Mouse (Mus musculus) heart, postnatal 0 days (tissue): ENCODE results near the gene Lin7b.

Experiments
- CTCF ChIP-seq: IDR thresholded peaks from 2 replicates; pipeline ENCODE4 v1.5.1; 2016; ENCODE audit warnings: antibody characterized with exemption, control low read depth, low read depth
- EP300 ChIP-seq: IDR thresholded peaks from 2 replicates; pipeline ENCODE4 v1.6.1; 2016; ENCODE audit warnings: antibody characterized with exemption, low read depth

DNA sequence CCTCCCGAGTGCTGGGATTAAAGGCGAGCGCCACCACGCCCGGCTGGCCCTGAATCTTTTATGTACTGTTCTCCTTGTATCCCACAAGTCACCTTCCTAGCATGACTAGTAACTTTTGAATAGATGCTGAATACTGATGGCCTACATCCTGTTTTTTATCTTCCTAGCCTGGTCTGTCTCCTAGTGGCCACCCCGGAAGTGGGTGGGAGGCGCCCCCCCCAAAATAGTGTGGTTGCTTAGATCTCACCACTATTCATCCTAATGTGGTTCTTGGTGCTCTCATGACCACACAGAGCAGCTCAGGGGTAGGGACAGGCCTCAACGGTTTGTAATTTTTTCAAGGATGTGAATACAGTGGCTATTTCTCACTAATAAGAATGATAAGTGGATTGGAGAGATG lies 4.2 kb upstream of the Lin7b start:
- TF ChIP-seq CTCF (no peak), EP300 (no peak)
